Mouse (Mus musculus) intestine, embryonic 16.5 days (tissue): ENCODE results near the gene Kcnc2. TPM values are rescaled to one million over a fixed set of nuclear protein-coding genes. Genes with fewer than 3 reads are reported as not detected.

Experiments
- ATAC-seq: fragments of 200-750 bp; cut with Nextera tagmentation; 2 replicates; pipeline ENCODE4 v1.8.0; 2017; ENCODE audit warnings: moderate TSS enrichment, moderate library complexity
- H3K27ac ChIP-seq: fragments of 300-500 bp; sonication (generic); 2 replicates; pipeline ENCODE4 v1.5.1; 2014; ENCODE audit warnings: mild to moderate bottlenecking, low read length
- H3K27me3 ChIP-seq: fragments of 300-500 bp; sonication (generic); replicated peaks from 2 replicates; pipeline ENCODE4 v1.6.1; 2014; ENCODE audit warnings: low read length, control low read depth, mixed read lengths; ENCODE audit not compliant: control insufficient read depth, insufficient read depth
- H3K36me3 ChIP-seq: fragments of 300-500 bp; sonication (generic); 2 replicates; pipeline ENCODE4 v1.6.1; 2014; ENCODE audit warnings: low read length, control low read depth; ENCODE audit not compliant: control insufficient read depth, insufficient read depth
- H3K4me1 ChIP-seq: fragments of 300-500 bp; sonication (generic); 2 replicates; pipeline ENCODE4 v1.6.1; 2014; ENCODE audit warnings: low read length, control low read depth, mixed read lengths; ENCODE audit not compliant: control insufficient read depth, insufficient read depth
- H3K4me2 ChIP-seq: fragments of 300-500 bp; sonication (generic); 2 replicates; pipeline ENCODE4 v1.6.1; 2014; ENCODE audit warnings: low read depth, low read length, control low read depth
- H3K4me3 ChIP-seq: fragments of 300-500 bp; sonication (generic); 2 replicates; pipeline ENCODE4 v1.5.1; 2014; ENCODE audit warnings: mild to moderate bottlenecking, low read length
- H3K9ac ChIP-seq: fragments of 300-500 bp; sonication (generic); 2 replicates; pipeline ENCODE4 v1.6.1; 2014; ENCODE audit warnings: low read depth, low read length
- H3K9me3 ChIP-seq: fragments of 300-500 bp; sonication (generic); 2 replicates; pipeline ENCODE4 v1.6.1; 2016; ENCODE audit warnings: low read length, control low read depth; ENCODE audit not compliant: control insufficient read depth
- WGBS: fragments of 180-500 bp; shearing (Covaris S2); extraction: QIAGEN DNeasy Blood & Tissue Kit; methylation state at CpG from one replicate; pipeline ENCODE4 v1.1.7; 2014; 5-methylcytosine and 5-hydroxymethylcytosine counted together
- polyA plus RNA-seq: library from polyadenylated mRNA; unstranded; fragments of >200 nt; fragmentation: Nextera tagmentation; extraction: Ambion mirVana; gene quantifications from 2 replicates; pipeline ENCODE4 v1.2.1, GENCODE M21; 2015

The Kcnc2 gene
- polyA plus RNA-seq, 1 experiment from 2014 or later = 0.28 TPM

DNA sequence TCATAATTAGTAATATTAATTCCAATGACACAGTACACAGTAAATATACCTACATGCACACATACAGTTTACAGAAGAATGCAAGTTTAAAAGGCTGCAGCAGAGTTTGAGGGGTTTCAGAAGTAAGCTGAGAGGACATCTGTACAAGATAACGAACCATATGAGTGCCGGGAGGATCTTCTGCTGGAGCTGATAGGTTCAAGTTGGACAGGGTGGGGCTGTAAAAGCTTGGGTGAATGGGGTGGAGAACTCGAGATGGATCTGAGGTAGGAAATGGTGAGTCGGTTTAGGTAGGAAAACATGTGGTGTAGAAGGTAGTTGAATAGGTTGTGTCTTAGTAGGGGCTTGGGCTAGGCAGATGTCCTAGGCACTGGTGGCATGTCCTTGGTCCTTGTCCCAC is 217.8 kb downstream of the Kcnc2 start:
- Histone ChIP-seq H3K27ac (no peak overlapping the region), H3K36me3 (no peaks in the 10 kb centered on the region), H3K9me3 (no peaks in the 10 kb centered on the region), H3K4me1 (no peaks in the 10 kb centered on the region), H3K9ac (no peak overlapping the region), H3K27me3 (no peaks in the 10 kb centered on the region), H3K4me2 (no peak overlapping the region), H3K4me3 (no peak overlapping the region)
- 79% methylated on average over 4 of the region's 4 CpGs for WGBS
- no peak for ATAC-seq

Other genes starting within 250 kb of the Kcnc2 start
- gene Glipr1l1, start 210.9 kb upstream of the Kcnc2 start, polyA plus RNA-seq = not detected in 2 replicates
- not detected in 2 replicates for gene Glipr1l2, start 187.8 kb upstream of the Kcnc2 start, polyA plus RNA-seq
- not detected in 2 replicates for gene Glipr1l3, start 110.8 kb upstream of the Kcnc2 start, polyA plus RNA-seq
- 0.09 and 0.11 TPM in 2 replicates for gene Caps2, start 107.5 kb upstream of the Kcnc2 start, polyA plus RNA-seq